Mouse (Mus musculus): Measurements from ENCODE around the gene Gm8947.

DNA sequence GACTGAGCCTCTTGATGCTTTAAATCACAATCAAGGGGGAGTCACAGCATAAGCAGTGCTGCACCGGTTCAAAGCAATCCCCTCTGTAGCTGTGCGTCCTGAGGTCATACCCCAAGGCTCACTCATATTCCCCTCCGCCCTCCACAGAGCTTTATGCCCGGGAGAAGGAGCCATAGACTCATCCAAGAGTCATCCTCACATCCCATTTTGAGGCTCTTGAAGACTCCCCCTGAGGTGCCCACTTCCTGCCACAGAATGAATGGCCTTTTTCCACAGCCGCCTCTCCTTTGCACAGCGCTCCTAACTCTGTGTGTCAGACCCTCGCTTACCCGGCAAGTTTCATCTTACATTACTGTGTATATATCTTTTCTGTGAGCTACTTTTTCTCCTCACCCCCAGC is 35.3 kb downstream of the Gm8947 start:
- TF ChIP-seq CTCF (IDR thresholded peaks at IDR 0.05; ENCODE audit: low read depth, low read length) (no peak), TAL1 (conservative IDR thresholded peaks at IDR 0.05; ENCODE audit: low read depth, low read length) (no peak), GATA1 (IDR thresholded peaks at IDR 0.05; ENCODE audit: borderline replicate concordance, low read length) (no peak), POLR2AphosphoS5 (IDR thresholded peaks at IDR 0.05; ENCODE audit: insufficient replicate concordance, low read depth, low read length) (no peak), GATA2 (IDR thresholded peaks at IDR 0.05; ENCODE audit: borderline replicate concordance, low read depth, low read length) (no peak)

Data from G1E (cell line).